Mouse (Mus musculus): ENCODE results near the gene Gtf2a2.

Gene Gtf2a2

GRCm38 (mm10) chr9:70069961-70070435, 57.6 kb downstream of the Gtf2a2 start:
- no peak for DNase-seq

- no peak for DNase-seq
Observed at GRCm38 (mm10) chr9:70072387-70072786, 60.0 kb downstream of the Gtf2a2 start.

Data from lung, postnatal 10 days (tissue).